Mouse (Mus musculus) R1 (cell line): Measurements from ENCODE around the gene Syt2.

ENCODE experiments used
- DNase-seq: peaks from one replicate; pipeline ENCODE4 v3.0.0-alpha.2; 2018; ENCODE audit warnings: low read depth, low spot score

Syt2 gene

GRCm38 (mm10) chr1:134704396-134705306 is 58.2 kb downstream of the Syt2 start:
- peak; percentile 68 for DNase-seq

GRCm38 (mm10) chr1:134706549-134706948 is 60.1 kb downstream of the Syt2 start:
- DNase-seq = no peak

- DNase-seq = no peak
Observed at GRCm38 (mm10) chr1:134707516-134707915, 61.0 kb downstream of the Syt2 start.

GRCm38 (mm10) chr1:134708274-134708673 is 61.8 kb downstream of the Syt2 start:
- DNase-seq = no peak

- DNase-seq = peak; percentile 56
Observed at GRCm38 (mm10) chr1:134708801-134709385, 62.4 kb downstream of the Syt2 start.

- DNase-seq = peak; percentile 25
Observed at GRCm38 (mm10) chr1:134709411-134710306, 63.2 kb downstream of the Syt2 start.

GRCm38 (mm10) chr1:134711061-134711460 is 64.6 kb downstream of the Syt2 start:
- no peak for DNase-seq

GRCm38 (mm10) chr1:134711653-134712052 is 65.2 kb downstream of the Syt2 start:
- no peak for DNase-seq

GRCm38 (mm10) chr1:134712781-134713299 is 66.4 kb downstream of the Syt2 start:
- no peak for DNase-seq

GRCm38 (mm10) chr1:134713421-134713969 is 67.0 kb downstream of the Syt2 start:
- DNase-seq = no peak

- no peak for DNase-seq
Observed at GRCm38 (mm10) chr1:134714166-134714565, 67.7 kb downstream of the Syt2 start.

- no peak for DNase-seq
Observed at GRCm38 (mm10) chr1:134715092-134715491, 68.6 kb downstream of the Syt2 start.

- no peak for DNase-seq
Observed at GRCm38 (mm10) chr1:134719718-134720304, 73.3 kb downstream of the Syt2 start.

GRCm38 (mm10) chr1:134721486-134721885 is 75.0 kb downstream of the Syt2 start:
- no peak for DNase-seq

GRCm38 (mm10) chr1:134722891-134723290 is 76.4 kb downstream of the Syt2 start:
- DNase-seq = no peak

GRCm38 (mm10) chr1:134725276-134725675 is 78.8 kb downstream of the Syt2 start:
- no peak for DNase-seq

- DNase-seq = no peak
Observed at GRCm38 (mm10) chr1:134726480-134726879, 80.0 kb downstream of the Syt2 start.

- no peak for DNase-seq
Observed at GRCm38 (mm10) chr1:134727256-134727655, 80.8 kb downstream of the Syt2 start.

- DNase-seq = no peak
Observed at GRCm38 (mm10) chr1:134733659-134734058, 87.2 kb downstream of the Syt2 start.

GRCm38 (mm10) chr1:134737463-134737862 is 91.0 kb downstream of the Syt2 start:
- DNase-seq = no peak

GRCm38 (mm10) chr1:134741433-134741832 is 95.0 kb downstream of the Syt2 start:
- peak; percentile 68 for DNase-seq
